Mouse (Mus musculus) lung, adult 2 months (tissue): ENCODE measurements around the gene Rec8. TPM values are rescaled to one million over a fixed set of nuclear protein-coding genes. Genes with fewer than 3 reads are reported as not detected.

Source experiments
- DNase-seq: peaks from one replicate; pipeline ENCODE4 v3.0.0; 2022
- H3K4me1 ChIP-seq: fragments of 200-500 bp; 2 replicates; pipeline ENCODE4 v1.6.1; 2011; ENCODE audit warnings: low read length; ENCODE audit not compliant: control insufficient read depth, insufficient read depth
- H3K4me3 ChIP-seq: fragments of 200-500 bp; replicated peaks from 2 replicates; pipeline ENCODE3; 2011; ENCODE audit warnings: low read depth, mild to moderate bottlenecking, control low read depth, low read length; ENCODE audit errors: extremely low read depth
- CTCF ChIP-seq: fragments of 200-500 bp; IDR thresholded peaks from 2 replicates; pipeline ENCODE4 v1.5.1; 2011; ENCODE audit warnings: mild to moderate bottlenecking, low read length, control low read depth; ENCODE audit not compliant: insufficient read depth
- POLR2A ChIP-seq: fragments of 200-500 bp; IDR thresholded peaks from 2 replicates; pipeline ENCODE4 v1.6.1; 2011; ENCODE audit warnings: low read depth, mild to moderate bottlenecking, control low read depth, low read length, borderline replicate concordance; ENCODE audit errors: extremely low read depth
- WGBS: fragments of 180-500 bp; shearing (Covaris S2); methylation state at CpG from one replicate; pipeline ENCODE4 v1.1.7; 2018; 5-methylcytosine and 5-hydroxymethylcytosine counted together
- polyA plus RNA-seq: library from polyadenylated mRNA; depleted of rRNA; stranded (reverse); fragments of >200 nt; gene quantifications from 2 replicates; pipeline ENCODE4 v1.2.3, GENCODE M21; 2012; rRNA removed

Rec8 gene
- polyA plus RNA-seq, 1 experiment: 9.7 TPM

GRCm38 (mm10) chr14:55658011-55658410 lies 40.2 kb downstream of the Rec8 start:
- Histone ChIP-seq H3K4me3 (no peak overlapping the region), H3K4me1 (no peaks in the 10 kb centered on the region)
- no peak for DNase-seq
- TF ChIP-seq POLR2A (no peak), CTCF (no peak)
- WGBS: 89% methylated on average over 5 of the region's 5 CpGs

- WGBS: under 1% methylated on average over 39 of the region's 39 CpGs
- Histone ChIP-seq H3K4me3 (peak within 1 kb of the TSS; percentile 76), H3K4me1 (no peaks in the 10 kb centered on the region)
- TF ChIP-seq POLR2A (no peak), CTCF (peak; percentile 38; the same call in 1 of the 2 replicates)
- DNase-seq: peak; percentile 73
Measured at GRCm38 (mm10) chr14:55659960-55660573, 42.2 kb downstream of the Rec8 start, which contains the start of gene Mdp1. Mdp1 (minus strand) TSS chr14:55660508.

GRCm38 (mm10) chr14:55660636-55661035 lies 42.8 kb downstream of the Rec8 start:
- DNase-seq: no peak
- no peak for TF ChIP-seq CTCF
- TF ChIP-seq POLR2A: no peak
- H3K4me1 ChIP-seq: no peaks in the 10 kb centered on the region
- peak overlapping the region; percentile 76 for H3K4me3 ChIP-seq
- WGBS: 49% methylated on average over 2 of the region's 2 CpGs

GRCm38 (mm10) chr14:55671486-55671832 lies 53.6 kb downstream of the Rec8 start:
- H3K4me3 ChIP-seq: peak overlapping the region; percentile 97

GRCm38 (mm10) chr14:55671833-55672740 lies 54.2 kb downstream of the Rec8 start, which contains the start of the genes Gmpr2 and Nedd8:
Gmpr2 (plus strand) TSS chr14:55671941.
Nedd8 (minus strand) TSS chr14:55672124.
- peak; percentile 96 for DNase-seq
- H3K4me3 ChIP-seq: peak within 1 kb of the TSS; percentile 97
- TF ChIP-seq POLR2A (peak; percentile 71; the same call in 1 of the 2 replicates), CTCF (no peak)
- H3K4me1 ChIP-seq: peaks cover 4% of the 10 kb centered on the region; the same call in 1 of the 2 replicates
- WGBS: under 1% methylated on average over 38 of the region's 38 CpGs

More at GRCm38 (mm10) chr14:55671486-55671832, 53.6 kb downstream of the Rec8 start:
- DNase-seq: no peak
- 0% methylated on average over 12 of the region's 12 CpGs for WGBS
- peaks cover 4% of the 10 kb centered on the region; the same call in 1 of the 2 replicates for H3K4me1 ChIP-seq
- TF ChIP-seq POLR2A (no peak), CTCF (no peak)

GRCm38 (mm10) chr14:55672741-55673060 lies 54.9 kb downstream of the Rec8 start:
- H3K4me3 ChIP-seq: peak overlapping the region; percentile 97

More at GRCm38 (mm10) chr14:55672741-55673060, 54.9 kb downstream of the Rec8 start:
- WGBS: 61% methylated on average over 7 of the region's 7 CpGs
- no peak for DNase-seq
- TF ChIP-seq CTCF (no peak), POLR2A (no peak)
- H3K4me1 ChIP-seq: peaks cover 4% of the 10 kb centered on the region; the same call in 1 of the 2 replicates

Other genes with a start within 250 kb of the Rec8 start
- 25.0 and 28.1 TPM in 2 replicates for gene Dhrs4, start 139.3 kb upstream of the Rec8 start, polyA plus RNA-seq
- gene Carmil3, start 127.4 kb upstream of the Rec8 start, polyA plus RNA-seq: 1.8 and 3.0 TPM in 2 replicates
- gene Cpne6, start 107.6 kb upstream of the Rec8 start, polyA plus RNA-seq: 0.05 and 0.07 TPM in 2 replicates
- not detected in 2 replicates for gene Nrl, start 93.1 kb upstream of the Rec8 start, polyA plus RNA-seq
- 31.6 and 34.1 TPM in 2 replicates for gene Pck2, start 77.8 kb upstream of the Rec8 start, polyA plus RNA-seq
- gene Dcaf11, start 58.0 kb upstream of the Rec8 start, polyA plus RNA-seq: 96.0 and 124 TPM in 2 replicates
- 0.60 and 1.8 TPM in 2 replicates for gene A730061H03Rik, start 57.6 kb upstream of the Rec8 start, polyA plus RNA-seq
- 5.1 and 17.5 TPM in 2 replicates for gene Fitm1, start 42.4 kb upstream of the Rec8 start, polyA plus RNA-seq
- gene Psme1, start 39.9 kb upstream of the Rec8 start, polyA plus RNA-seq: 82.8 and 98.6 TPM in 2 replicates
- gene Emc9, start 32.7 kb upstream of the Rec8 start, polyA plus RNA-seq: 20.7 and 20.8 TPM in 2 replicates
- gene Psme2, start 26.9 kb upstream of the Rec8 start, polyA plus RNA-seq: 45.0 and 60.5 TPM in 2 replicates
- 37.7 and 42.8 TPM in 2 replicates for gene Rnf31, start 26.3 kb upstream of the Rec8 start, polyA plus RNA-seq
- 77.3 and 82.6 TPM in 2 replicates for gene Irf9, start 14.5 kb upstream of the Rec8 start, polyA plus RNA-seq
- gene Ipo4, start 17.9 kb downstream of the Rec8 start, polyA plus RNA-seq: 52.7 and 83.9 TPM in 2 replicates
- 6.0 and 9.5 TPM in 2 replicates for gene Gm49378, start 19.9 kb downstream of the Rec8 start, polyA plus RNA-seq
- gene Tm9sf1, start 25.8 kb downstream of the Rec8 start, polyA plus RNA-seq: 81.4 and 91.7 TPM in 2 replicates
- 0.70 and 1.0 TPM in 2 replicates for gene Tssk4, start 32.1 kb downstream of the Rec8 start, polyA plus RNA-seq
- 15.1 and 20.4 TPM in 2 replicates for gene Mdp1, start 42.5 kb downstream of the Rec8 start, polyA plus RNA-seq
- gene Gmpr2, start 53.9 kb downstream of the Rec8 start, polyA plus RNA-seq: 11.8 and 18.7 TPM in 2 replicates
- gene Nedd8, start 54.1 kb downstream of the Rec8 start, polyA plus RNA-seq: 170 and 270 TPM in 2 replicates
- 11.9 and 14.8 TPM in 2 replicates for gene Tinf2, start 63.8 kb downstream of the Rec8 start, polyA plus RNA-seq
- 3.4 and 30.7 TPM in 2 replicates for gene Tgm1, start 95.9 kb downstream of the Rec8 start, polyA plus RNA-seq
- gene Rabggta, start 104.2 kb downstream of the Rec8 start, polyA plus RNA-seq: 42.0 and 57.3 TPM in 2 replicates
- 69.2 and 89.0 TPM in 2 replicates for gene Dhrs1, start 127.7 kb downstream of the Rec8 start, polyA plus RNA-seq
- 12.7 and 16.8 TPM in 2 replicates for gene Nop9, start 127.7 kb downstream of the Rec8 start, polyA plus RNA-seq
- gene Cideb, start 140.4 kb downstream of the Rec8 start, polyA plus RNA-seq: 3.8 and 4.0 TPM in 2 replicates
- 1.1 and 2.6 TPM in 2 replicates for gene Ltb4r2, start 143.4 kb downstream of the Rec8 start, polyA plus RNA-seq
- gene Ltb4r1, start 147.9 kb downstream of the Rec8 start, polyA plus RNA-seq: 6.5 and 7.1 TPM in 2 replicates
- 157 and 169 TPM in 2 replicates for gene Adcy4, start 166.1 kb downstream of the Rec8 start, polyA plus RNA-seq
- 7.5 and 10.0 TPM in 2 replicates for gene Ripk3, start 170.8 kb downstream of the Rec8 start, polyA plus RNA-seq
- gene Nfatc4, start 205.1 kb downstream of the Rec8 start, polyA plus RNA-seq: 26.4 and 27.3 TPM in 2 replicates
- 9.4 and 12.4 TPM in 2 replicates for gene Nynrin, start 236.0 kb downstream of the Rec8 start, polyA plus RNA-seq